Mouse (Mus musculus) adrenal gland, postnatal 36 days (tissue): ENCODE measurements around the gene Slc25a15. TPM values are rescaled to one million over a fixed set of nuclear protein-coding genes. Genes with fewer than 3 reads are reported as not detected.

Source experiments
- total RNA-seq, 2 experiments: library from RNA; stranded (reverse); gene quantifications; 2 replicates each; pipeline ENCODE4 v1.2.3; 2021

The Slc25a15 gene
- total RNA-seq, 2 experiments from 2014 or later: 13.5 to 16.0 TPM

Other genes starting within 250 kb of the Slc25a15 start
- gene Nek3, start 232.2 kb downstream of the Slc25a15 start, total RNA-seq: 1 to 10 TPM; 4.6 to 4.9 TPM
- 1 to 10 TPM; 5.2 to 5.6 TPM for gene Ckap2, start 212.8 kb downstream of the Slc25a15 start, total RNA-seq
- 10 to 100 TPM; 37.5 to 40.4 TPM for gene Vps36, start 205.8 kb downstream of the Slc25a15 start, total RNA-seq
- 1 to 10 TPM; 2.8 to 3.2 TPM for gene Thsd1, start 171.3 kb downstream of the Slc25a15 start, total RNA-seq
- gene Tpte, start 115.2 kb downstream of the Slc25a15 start, total RNA-seq: not detected
- gene Mrps31, start 12.8 kb upstream of the Slc25a15 start, total RNA-seq: 10 to 100 TPM; 42.1 to 43.0 TPM